Mouse (Mus musculus) layer of hippocampus, postnatal 36 days (tissue): ENCODE measurements around the gene Zw10. TPM values are rescaled to one million over a fixed set of nuclear protein-coding genes. Genes with fewer than 3 reads are reported as not detected.

ENCODE experiments used
- DNase-seq, 2 experiments: peaks; one replicate each; pipeline ENCODE4 v3.0.0; 2022
- total RNA-seq, 2 experiments: library from RNA; stranded (reverse); gene quantifications; 2 replicates each; pipeline ENCODE4 v1.2.3; 2021

Zw10 gene
- 10 to 100 TPM; 17.3 to 19.7 TPM for total RNA-seq

DNA sequence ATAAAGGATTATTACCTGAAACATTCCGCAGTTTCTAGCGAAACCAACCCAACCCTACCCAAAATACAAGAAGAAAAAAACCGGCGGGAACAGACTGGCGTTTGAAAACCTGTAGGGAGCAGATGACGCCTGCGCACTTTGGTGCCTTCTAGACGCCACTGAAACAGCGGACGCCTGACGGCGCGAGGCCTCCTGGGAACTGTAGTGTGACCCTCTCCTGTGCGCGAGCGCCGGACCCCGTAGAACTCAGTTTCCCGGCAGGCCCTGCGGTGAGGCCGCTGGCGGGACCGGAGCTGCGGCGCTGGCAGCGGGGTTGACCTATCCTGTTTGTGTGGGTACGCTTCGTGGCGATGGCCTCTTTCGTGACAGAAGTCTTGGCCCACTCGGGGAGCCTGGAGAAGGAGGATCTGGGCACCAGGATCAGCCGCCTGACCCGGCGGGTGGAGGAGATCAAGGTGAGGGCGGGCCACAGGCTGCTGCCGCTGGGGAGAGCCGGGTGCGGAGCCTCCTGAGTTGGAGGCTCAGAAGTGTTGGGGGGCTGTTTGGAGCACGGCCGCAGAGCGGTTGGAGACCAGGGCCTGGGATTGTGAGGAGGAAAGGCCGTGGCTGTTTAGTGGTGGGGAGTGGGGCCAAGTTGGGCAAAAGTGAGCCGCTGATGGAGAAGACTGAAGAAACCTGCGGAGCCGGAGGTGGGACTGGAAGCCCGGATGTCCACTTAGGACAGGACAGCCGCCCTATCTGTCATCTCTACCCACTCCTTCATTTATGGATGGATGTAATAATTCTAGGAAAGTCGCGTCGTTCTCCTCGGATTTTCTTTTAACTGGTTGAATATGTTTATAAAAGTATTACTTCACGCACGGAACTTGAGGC lies at the start of gene Zw10:
Gene Zw10 (plus strand): TSS at position 281 of the 873 bp plus-strand sequence.
- DNase-seq: peak; percentile 94 to 95

DNA sequence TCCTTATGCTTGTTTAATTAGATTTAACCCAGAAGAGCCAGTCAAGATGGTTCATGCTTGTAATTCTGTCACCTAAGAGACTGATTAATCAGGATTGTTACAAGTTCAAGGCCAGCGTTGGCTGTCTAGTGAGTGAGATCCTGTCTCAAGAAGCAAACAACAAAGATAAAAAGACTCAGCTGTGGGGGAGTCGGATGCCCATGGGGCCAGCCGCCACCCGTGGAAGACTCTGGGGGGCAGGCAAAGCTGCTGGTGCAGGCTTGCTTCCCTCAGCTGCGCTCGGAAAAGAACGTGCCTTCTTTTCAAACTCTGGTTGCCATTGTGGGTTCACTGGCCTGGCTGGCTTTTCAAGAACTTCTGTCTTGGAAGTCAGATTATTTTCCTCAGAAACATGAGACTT lies 39.6 kb upstream of the Zw10 start:
- DNase-seq: no peak

DNA sequence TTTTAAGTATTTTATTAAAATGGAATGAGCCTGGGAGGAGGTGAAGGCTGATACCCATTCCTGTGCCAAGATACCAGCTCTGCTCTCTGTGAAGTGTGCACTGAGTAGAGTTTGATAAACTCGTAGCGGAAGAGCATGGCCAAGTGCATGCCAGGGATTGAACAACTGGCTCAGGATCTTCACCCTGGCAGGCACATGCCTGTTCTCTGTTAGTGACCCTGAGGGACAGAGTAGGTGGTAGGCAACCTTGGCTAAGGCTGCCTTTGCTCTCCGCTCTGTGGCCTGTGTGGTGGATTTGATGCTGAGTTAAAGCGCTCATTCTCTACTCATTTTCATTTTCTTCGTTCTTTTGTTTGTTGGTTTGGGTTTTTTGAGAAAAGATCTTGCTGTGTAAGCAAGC lies 34.1 kb upstream of the Zw10 start:
- no peak for DNase-seq

DNA sequence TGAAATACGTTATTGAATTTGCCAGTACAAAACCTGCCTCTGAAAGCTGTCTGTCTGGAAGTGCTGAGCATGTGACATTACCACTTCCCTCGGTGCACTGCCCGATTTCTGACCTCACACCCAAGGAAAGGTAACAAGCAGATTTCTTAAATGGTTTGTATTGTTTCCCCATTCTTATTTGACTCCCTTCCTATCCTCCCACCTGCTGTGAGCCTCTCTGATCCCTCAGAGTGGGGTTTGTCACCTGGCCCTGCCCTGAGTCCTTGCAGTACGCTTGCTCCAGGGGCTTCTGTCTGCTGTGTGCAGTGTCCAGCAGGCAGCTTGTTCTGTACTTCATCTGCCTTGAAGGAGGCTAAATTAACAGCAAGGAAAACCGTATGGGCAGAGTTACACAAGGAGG lies 31.5 kb upstream of the Zw10 start:
- DNase-seq: no peak

DNA sequence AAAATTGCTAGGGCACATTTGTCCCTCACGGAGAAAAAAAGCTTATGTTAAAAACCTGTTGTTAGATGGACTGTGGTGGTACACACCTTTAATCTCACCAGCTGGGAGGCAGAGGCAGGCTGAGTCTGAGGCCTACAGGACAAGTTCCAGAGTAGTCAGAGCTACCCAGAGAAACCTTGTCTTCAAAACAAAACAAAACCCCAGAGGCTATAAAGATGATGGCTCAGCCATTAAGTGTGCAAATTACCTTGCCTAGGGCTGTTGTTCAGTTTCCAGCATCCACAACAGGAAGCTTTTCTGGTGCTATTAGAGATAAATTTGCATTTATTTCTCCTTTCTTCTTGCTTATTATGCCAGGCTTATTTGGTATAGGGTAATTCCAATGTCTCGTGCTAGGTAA lies 30.9 kb upstream of the Zw10 start:
- no peak for DNase-seq

DNA sequence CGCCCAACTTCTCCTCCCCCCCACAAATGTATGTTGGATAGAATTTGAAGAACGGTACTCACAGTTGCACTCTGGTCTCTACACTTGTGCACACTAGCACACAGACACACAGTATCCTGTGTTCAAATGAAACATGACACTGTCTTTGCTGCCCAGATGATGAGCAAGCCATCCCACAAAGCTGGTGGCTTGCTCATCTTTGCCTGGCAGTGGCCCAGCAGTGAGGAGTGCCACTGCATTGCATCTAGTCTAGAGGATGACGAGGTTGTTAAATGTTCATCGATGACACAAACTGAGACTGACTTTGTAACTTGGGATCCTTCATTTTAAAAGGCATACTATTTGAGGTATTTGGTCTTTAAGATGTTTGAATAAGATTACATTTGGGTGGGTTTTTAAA lies 20.6 kb upstream of the Zw10 start:
- DNase-seq: peak in 1 of 2 experiments; percentile 8

DNA sequence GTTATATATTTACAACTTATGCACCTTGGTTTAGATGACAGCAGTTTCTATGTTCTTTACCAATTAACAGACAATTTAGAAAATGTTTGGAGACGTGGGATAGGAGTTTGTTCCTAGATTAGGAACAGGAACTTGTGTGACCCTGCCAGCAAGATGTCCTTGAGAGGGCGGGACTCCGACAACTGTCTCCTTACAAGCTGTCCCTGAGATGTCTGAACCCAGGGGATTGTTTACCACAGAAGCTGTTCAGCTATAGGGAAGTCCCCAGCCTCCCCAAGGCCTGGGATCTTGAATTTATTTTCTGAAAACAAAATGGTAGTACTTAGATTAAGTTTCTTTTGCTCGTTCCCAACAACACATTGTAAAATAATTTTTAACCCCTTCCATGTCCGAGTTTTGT lies 4.5 kb upstream of the Zw10 start:
- DNase-seq: no peak

DNA sequence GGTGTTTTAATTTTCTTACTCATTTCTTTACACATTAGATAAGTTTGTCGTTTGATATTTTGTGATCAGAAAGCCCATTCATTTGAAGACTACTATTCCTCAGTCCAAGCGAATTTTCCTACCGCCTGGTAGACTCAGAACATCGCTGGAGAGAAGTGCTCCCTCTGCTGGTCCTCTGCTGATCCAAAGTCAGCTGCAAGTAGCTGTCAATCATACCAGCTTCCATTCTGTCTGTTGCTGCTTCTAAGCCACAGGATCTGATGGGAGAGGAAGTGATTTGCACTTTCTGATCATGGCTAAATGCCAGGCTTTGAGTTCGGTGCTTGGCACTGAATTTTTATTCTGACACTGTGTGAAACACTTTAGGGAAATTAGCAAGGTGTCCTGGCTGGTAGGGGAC lies 4.1 kb upstream of the Zw10 start:
- DNase-seq: peak; percentile 35 to 60

DNA sequence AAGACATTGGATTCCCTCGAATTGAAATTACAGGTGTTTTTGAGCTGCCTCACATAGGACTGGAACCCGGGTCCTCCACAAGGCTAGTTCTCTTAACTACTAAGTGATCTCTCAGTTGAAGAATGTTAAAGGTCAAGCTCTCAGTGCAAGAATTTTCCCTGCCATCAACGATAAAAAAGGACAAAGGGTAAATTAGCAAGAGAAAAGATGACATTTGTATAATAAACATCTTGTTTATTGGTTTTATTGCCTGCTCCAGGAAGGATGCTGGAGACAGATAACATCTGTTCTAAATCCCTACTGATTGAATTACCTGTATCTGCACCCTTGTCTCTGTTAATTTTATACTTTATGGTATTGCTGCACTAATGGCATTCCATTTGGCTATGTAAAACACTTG lies 1.4 kb upstream of the Zw10 start:
- DNase-seq: no peak

DNA sequence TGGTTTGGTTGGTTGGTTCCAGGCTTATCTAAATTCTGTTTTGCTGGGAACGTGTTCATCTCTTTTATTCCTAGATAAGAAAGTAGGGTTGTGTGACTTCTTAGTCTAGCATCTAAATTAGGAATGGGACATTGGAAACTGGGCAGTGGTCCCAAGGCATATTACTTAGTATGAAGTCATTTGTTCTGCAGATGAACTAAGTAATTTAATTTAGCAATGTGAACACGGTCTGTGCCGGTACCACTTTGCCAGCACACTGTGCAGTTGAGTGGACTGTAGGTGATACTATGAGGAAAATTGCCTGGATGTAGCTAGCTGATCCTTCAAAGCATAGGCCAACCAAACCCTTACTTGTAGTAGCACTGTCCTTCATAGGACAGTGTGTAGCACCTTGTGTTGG lies 21.4 kb downstream of the Zw10 start:
- no peak for DNase-seq

DNA sequence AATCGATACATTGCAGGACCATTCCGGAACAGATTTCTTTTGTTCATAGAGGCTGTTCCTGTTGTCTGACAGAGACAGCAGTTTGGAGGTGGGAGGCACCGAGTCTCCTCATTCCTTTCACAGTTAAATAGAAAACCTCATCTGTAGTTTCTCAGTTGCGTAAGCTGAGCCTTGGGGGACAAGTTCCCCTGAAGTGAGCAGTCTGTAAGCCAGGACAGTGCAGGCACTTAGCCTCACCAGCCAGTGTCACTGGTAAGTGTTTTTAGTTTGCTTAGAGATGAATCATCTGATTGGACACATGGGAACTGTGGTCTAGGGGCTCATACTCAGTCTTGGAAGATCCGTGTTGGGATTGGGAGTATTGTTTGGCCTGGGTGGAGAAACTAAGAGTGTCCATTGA lies 25.7 kb downstream of the Zw10 start, which contains the start of gene Tmprss5:
Gene Tmprss5 (plus strand): TSS at position 154 of the 400 bp plus-strand sequence.
- no peak for DNase-seq

DNA sequence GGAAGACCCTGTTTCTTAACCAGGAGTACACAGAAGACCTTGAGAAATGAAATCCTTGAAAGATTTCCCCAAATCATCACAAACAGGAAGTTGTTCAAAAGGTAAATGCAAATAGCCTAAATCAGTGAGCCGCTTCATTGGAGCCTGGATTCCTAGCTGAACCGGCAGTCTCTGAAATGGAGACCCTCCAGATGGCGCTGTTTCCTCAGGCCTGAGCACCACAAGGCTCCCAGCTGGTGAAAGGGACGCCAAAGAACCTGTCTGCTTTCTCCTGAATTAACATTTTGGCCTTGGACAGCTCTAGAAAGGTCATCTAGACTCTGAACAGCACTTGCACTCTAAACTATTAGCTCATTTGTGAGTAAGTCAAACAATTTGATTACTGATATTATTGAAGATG lies 26.1 kb downstream of the Zw10 start:
- DNase-seq: peak; percentile 68 to 71

DNA sequence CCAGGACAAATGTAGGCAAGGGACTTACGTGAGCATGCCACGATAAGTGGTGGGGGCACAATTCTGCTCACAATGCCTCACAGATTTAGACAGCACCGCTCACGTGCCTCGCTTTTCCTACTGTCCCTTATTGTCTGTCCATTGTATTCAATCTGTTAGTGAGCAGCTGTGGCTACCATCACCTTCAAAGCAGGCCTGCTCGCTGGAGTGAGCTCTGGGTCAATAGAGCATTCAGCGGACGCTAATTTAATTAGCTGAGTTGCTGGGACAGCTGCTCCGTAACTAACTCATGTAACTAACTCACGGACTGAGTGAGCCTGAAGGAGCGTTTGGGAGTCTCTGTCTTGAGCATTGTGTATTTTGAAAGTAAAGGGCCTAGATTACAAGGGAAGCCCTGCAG lies 31.9 kb downstream of the Zw10 start:
- no peak for DNase-seq

DNA sequence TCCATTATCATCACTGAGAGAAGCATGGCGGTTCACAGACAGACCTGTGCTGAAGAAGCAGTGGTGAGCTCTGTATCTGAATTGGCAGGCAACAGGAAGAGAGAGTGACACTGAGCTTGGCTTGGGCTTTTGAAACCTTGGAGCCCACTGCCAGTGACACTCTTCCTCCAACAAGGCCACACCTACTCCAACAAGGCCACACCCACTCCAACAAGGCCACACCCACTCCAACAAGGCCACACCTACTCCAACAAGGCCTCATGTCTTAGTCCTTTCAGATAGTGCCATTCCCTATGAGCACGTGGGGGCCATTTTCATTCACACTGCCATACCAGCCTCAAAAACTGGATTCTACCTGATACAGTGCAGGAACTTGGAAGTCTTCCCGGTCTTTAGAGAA lies 43.5 kb downstream of the Zw10 start:
- DNase-seq: no peak

DNA sequence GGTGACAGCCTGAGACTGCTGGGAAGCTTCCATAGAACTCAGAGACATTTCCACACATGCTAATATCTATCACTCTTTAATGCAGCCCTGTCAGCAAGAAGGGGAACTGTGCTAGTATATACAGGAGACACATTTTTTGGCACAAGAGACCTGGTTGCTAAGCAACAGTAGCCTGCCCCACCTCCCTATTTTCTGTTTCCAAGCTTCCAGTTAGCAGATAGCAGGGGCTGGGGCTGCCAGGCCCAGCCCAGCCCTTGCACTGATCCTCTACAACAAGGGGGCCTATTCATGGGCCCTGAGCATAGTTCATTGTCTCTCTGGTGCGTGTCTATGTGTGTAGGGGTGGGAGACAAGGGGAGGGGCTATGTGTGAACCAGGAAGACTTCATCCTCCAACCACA lies 46.9 kb downstream of the Zw10 start:
- peak in 1 of 2 experiments; percentile 17 for DNase-seq

DNA sequence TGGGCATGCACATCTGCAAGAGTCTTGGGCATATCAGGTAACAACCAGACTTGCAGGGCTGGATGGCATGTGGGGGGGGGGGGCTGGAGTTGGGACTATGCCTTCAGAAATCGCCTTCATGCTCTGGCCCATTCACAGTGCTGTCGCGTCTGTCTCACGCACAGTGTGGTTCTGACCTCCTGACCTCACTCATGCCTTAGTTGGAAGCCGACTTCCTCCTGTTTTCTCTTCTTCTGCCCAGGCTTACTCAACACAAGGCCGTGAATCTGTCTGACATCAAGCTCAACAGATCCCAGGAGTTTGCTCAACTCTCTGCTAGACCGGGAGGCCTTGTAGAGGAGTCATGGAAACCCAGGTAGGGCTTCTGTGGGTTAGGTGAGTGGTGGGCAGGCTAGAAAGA lies 53.7 kb downstream of the Zw10 start:
- DNase-seq: no peak

DNA sequence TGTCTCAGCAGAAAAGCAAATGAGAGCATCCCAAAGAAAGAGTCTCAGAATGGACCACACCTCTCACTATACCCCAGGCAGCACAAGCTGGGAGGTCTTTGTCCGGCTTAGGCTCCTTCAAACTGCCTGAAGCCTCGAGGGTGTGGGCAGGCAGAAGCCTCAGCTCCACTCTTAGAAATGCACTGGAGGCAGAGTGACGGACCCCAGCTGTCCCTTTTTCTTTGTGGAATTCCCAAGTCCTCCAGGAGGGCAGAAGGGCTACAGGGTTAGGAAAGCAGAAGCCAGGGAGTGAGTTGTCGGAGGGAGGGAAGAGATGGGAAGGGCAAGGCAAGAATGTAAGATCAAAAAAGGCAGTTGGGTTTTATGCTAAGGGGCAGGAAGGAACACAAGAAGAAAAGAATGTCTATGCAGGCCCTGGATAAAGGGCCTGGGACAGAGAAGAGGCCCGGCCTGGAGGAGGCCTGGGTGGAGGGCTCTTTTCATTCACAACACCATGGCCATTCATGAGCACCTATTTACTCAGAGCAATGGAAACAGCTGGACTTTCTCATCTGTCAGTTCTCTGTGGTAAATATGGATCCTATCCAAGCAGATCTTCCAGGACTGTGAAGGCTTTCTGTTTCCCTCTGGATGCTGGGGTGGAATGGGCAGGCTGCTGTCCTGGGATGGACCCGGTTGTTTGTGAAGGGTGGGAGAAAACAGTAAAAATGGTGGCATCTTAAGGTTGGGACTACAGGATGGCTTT lies 55.2 kb downstream of the Zw10 start:
- no peak for DNase-seq

DNA sequence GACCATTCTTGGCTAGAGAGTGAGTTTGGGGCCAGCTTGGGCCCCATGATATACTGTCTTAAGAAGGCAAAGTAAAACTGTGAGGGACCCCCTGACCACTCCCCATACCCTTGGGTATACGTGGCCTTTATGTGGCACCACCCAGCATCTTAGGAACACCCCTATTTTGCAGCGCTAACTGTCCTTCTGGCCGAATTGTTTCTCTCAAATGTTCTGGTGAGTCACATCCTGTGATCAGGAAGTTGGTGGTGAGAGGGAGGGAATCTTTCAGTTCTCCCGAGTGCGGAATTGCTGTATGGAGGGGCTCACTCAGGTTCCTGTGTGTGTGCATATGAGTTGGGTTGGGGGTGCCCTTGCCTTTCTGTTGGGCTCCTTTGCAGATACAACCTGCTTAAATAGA lies 55.9 kb downstream of the Zw10 start:
- DNase-seq: no peak

DNA sequence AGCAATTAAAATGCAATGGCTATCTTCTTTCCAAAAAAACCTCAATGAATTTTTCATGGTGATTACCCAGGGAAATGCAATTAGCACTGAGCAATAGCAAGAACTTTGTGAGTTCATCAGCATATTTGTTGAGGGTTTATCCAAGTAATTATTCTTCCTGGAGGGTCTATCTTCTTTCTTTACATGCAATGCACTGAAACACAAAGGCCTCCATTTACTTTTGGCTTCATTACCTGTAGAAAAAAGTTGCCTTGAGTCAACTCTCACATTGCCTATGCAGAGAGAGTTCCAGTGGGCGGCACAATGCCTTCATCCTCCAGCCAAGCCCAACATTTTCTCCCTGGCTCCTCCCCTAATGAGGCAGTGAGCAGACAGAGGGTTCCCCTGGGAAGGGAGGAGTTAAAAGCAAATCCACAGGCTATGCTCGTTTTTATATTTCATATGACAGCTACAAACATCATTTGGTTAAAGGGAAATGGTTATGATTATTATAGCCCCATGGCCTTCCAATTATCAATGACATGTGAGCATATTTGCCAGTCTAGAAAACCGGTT lies 62.9 kb downstream of the Zw10 start:
- no peak for DNase-seq

DNA sequence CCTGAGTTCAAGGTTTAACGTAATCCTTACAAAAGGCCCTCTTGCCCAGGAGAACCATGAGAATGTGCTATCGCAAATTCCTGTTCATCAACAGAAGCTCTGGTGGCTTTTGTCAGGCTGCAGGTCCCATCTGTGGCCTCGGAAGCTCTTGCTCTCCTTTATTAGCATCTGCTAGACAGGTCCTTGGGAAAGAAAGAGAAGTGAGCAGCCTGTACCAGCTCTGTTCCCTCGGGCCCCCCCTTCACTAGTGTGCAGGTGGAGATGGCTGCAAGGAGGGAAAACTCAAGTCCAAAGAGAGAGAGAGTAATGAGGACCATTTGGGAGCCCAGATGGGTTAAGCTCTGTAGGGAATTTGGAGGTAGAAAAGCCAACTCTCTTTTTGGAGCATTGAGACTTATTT lies 64.3 kb downstream of the Zw10 start:
- no peak for DNase-seq

DNA sequence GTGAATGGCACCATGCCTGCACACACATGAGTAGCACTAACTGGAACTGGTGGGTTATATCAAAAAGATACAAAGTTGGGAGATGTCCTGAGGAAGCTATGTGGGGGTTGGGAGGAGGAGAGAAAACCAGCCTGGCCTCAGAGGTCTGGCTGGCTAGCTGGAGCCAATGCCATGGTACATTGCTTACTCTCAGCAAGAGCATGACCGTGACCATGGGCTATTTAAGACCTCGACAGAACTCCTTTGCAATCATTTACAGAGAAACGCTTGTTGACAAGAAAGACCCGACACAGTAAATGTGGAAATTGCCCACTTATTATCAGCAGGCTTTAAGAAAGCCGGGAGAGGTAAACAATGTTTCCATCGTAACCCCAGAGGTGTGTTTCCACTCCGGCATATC lies 70.3 kb downstream of the Zw10 start:
- DNase-seq: no peak
